Mouse (Mus musculus) lung, adult 2 months (tissue): ENCODE measurements around the gene Cep112. TPM values are rescaled to one million over a fixed set of nuclear protein-coding genes. Genes with fewer than 3 reads are reported as not detected.

Experiments
- DNase-seq: peaks from one replicate; pipeline ENCODE4 v3.0.0; 2022
- H3K4me1 ChIP-seq: fragments of 200-500 bp; 2 replicates; pipeline ENCODE4 v1.6.1; 2011; ENCODE audit warnings: low read length; ENCODE audit not compliant: control insufficient read depth, insufficient read depth
- H3K4me3 ChIP-seq: fragments of 200-500 bp; replicated peaks from 2 replicates; pipeline ENCODE3; 2011; ENCODE audit warnings: low read depth, mild to moderate bottlenecking, control low read depth, low read length; ENCODE audit errors: extremely low read depth
- CTCF ChIP-seq: fragments of 200-500 bp; IDR thresholded peaks from 2 replicates; pipeline ENCODE4 v1.5.1; 2011; ENCODE audit warnings: mild to moderate bottlenecking, low read length, control low read depth; ENCODE audit not compliant: insufficient read depth
- POLR2A ChIP-seq: fragments of 200-500 bp; IDR thresholded peaks from 2 replicates; pipeline ENCODE4 v1.6.1; 2011; ENCODE audit warnings: low read depth, mild to moderate bottlenecking, control low read depth, low read length, borderline replicate concordance; ENCODE audit errors: extremely low read depth
- WGBS: fragments of 180-500 bp; shearing (Covaris S2); methylation state at CpG from one replicate; pipeline ENCODE4 v1.1.7; 2018; 5-methylcytosine and 5-hydroxymethylcytosine counted together
- polyA plus RNA-seq: library from polyadenylated mRNA; depleted of rRNA; stranded (reverse); fragments of >200 nt; gene quantifications from 2 replicates; pipeline ENCODE4 v1.2.3, GENCODE M21; 2012

The Cep112 gene
- polyA plus RNA-seq, 1 experiment = 0.39 TPM

DNA sequence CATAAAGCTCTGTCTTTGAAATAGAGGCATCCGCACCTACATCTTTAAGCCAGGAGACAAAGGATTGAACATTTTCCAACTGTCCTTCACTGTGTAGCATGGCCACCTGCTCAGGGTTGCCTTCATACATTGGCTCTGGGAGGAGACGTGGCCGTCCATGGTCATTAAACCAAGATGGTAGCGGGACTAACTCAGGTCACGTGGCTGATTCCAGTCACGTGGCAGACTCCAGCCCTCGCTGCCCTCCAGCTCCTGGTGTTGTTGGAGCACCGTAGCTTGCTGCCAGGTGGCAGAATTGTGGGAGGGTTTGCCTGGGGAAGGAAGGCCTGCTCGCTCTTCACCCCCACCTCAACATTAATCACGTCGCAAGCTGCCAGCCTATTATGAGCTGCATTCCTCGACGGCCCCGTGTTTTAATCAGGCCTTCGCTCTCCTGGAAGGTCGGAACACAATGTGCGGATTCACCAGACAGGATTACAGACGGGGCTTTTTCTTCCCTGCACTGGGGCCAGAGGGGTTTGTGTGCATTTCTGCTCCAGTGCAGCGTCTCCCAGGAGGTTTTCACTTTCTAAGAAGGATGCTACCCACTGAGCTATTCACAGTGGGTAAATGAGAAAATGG is 460.4 kb downstream of the Cep112 start:
- TF ChIP-seq CTCF (no peak), POLR2A (no peak)
- no peak overlapping the region for H3K4me3 ChIP-seq
- WGBS = 76% methylated on average over 19 of the region's 19 CpGs
- no peaks in the 10 kb centered on the region for H3K4me1 ChIP-seq
- DNase-seq = no peak

DNA sequence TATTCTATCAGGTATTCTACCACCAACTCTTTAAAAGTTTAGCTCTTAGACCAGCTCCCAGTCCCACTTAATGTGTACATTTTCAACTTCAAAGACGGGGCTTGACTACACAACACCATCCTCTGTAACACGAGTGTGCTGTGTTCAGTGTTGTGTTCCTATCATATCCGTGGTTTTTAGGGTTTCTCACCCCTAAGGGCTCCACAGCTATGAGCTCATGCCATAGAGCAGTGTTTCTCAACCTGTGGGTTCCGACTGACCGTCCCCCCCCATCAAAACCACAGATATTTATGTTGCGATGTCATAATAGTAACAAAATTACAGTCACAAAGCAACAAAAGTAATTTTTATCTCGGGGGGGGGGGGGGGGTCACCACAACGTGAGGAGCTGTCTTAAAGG is 461.1 kb downstream of the Cep112 start:
- 75% methylated on average over 8 of the region's 8 CpGs for WGBS
- no peak for TF ChIP-seq CTCF
- no peak for TF ChIP-seq POLR2A
- H3K4me1 ChIP-seq = no peaks in the 10 kb centered on the region; the same call in 1 of the 2 replicates
- no peak for DNase-seq
- H3K4me3 ChIP-seq = no peak overlapping the region

DNA sequence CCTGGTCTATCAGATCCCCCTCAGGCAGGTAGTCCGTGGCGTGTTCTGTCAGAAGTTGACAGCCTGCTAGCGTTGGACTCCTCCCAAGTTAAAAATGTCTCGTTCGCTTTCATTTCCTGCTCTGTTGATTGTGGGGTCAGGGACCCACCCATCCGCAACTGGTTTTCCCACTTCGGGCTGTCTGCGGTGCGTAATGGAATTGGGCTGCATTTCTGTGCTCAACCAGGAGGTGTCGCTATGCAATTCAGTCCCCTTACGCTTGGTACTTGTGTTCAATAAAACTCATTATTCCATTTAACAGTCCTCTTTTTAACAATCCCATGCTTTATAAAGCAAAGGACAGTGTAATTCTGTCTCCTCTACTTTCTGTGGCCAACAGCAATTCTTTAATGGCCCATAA is 464.1 kb downstream of the Cep112 start:
- H3K4me1 ChIP-seq = no peaks in the 10 kb centered on the region; the same call in 1 of the 2 replicates
- H3K4me3 ChIP-seq = no peak overlapping the region
- DNase-seq = peak; percentile 60
- TF ChIP-seq POLR2A = no peak
- peak; percentile 78 for TF ChIP-seq CTCF
- 32% methylated on average over 11 of the region's 11 CpGs for WGBS

DNA sequence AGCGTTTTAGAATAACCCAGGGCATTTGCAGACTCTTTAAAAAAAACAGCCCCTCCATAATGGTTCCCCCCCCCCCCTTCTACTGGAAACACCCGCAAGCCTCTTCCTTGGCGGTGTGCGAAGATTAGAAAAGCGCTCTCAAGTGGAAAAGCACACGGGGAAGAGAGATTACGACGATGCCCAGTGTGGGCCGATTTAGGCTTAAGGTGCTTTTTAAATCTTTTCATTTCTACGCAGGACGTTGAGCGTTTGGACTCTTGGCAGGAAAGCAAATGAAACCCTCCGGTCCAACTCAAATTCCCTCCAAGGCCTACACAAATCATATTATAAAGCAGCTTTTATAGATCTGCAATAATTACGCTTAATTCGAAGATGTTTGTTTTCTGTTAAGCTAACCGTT is 465.6 kb downstream of the Cep112 start:
- H3K4me1 ChIP-seq = no peaks in the 10 kb centered on the region; the same call in 1 of the 2 replicates
- WGBS = 34% methylated on average over 16 of the region's 16 CpGs
- TF ChIP-seq POLR2A = no peak
- TF ChIP-seq CTCF = no peak
- no peak overlapping the region for H3K4me3 ChIP-seq
- no peak for DNase-seq

DNA sequence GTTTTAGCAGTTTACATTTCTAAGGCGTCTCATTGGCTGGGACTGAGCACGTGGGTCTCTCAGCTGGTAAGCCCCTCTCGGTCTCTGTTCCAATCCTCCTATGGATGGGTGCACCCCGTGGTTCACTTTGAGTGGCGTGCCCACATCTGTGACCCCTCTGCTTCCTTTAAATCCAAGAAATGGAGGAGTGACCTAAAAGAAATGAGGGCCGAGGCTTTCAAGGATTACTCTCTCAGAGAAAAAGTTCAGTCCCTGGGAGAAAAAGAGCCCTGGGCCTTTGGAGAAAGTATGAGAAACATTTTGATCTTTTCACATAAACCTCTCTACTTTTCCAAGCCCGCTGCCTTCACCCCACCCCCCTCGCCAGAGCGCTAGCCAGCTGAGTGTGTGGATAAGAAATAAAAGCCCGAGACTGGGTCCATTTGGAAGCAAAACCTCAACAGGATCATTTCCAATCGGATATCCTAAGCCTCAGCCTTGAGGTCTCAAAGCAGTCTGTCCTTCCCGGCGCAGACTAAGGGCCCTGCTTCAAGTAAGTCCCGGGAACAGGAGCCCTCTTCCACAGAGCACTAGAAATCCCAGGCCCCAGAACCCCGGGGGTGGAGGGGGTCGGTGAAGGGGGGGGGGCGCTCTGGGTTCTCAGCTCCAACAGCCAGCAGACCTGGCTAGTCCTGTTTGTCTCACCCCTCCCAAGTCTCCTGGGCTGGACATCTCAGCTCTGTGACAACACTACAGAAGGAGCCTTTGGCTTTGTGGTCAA is 466.3 kb downstream of the Cep112 start:
- DNase-seq = peak; percentile 21
- WGBS = 18% methylated on average over 17 of the region's 17 CpGs
- TF ChIP-seq CTCF (no peak), POLR2A (peak; percentile 33; the same call in 1 of the 2 replicates)
- Histone ChIP-seq H3K4me1 (no peaks in the 10 kb centered on the region; the same call in 1 of the 2 replicates), H3K4me3 (peak overlapping the region; percentile 39)

DNA sequence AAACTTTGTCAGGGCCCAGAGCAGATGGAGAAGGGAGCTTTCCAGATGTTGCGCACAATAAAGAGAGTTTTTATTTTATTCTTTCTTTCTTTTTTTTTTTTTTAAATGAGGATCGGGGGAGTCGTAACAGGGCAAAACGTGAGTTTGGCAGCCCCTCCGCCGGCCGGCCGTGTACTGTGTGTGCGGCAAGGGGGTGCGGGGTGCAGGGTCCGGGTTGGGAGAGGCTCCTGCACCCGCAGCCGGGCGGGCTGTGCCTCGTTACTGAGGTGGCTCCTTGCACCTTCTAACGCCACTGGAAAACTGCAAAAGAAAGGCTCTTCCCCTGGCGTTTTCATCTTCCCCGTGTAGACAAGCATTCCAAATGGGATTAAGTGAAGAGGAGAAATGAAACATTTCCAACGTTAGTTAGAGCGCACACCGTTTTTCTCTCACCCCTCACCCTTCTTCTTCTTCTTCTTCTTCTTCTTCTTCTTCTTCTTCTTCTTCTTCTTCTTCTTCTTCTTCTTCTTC is 466.9 kb downstream of the Cep112 start:
- DNase-seq = no peak
- TF ChIP-seq CTCF (no peak), POLR2A (no peak)
- Histone ChIP-seq H3K4me1 (no peaks in the 10 kb centered on the region; the same call in 1 of the 2 replicates), H3K4me3 (peak overlapping the region; percentile 22)
- 26% methylated on average over 21 of the region's 21 CpGs for WGBS

DNA sequence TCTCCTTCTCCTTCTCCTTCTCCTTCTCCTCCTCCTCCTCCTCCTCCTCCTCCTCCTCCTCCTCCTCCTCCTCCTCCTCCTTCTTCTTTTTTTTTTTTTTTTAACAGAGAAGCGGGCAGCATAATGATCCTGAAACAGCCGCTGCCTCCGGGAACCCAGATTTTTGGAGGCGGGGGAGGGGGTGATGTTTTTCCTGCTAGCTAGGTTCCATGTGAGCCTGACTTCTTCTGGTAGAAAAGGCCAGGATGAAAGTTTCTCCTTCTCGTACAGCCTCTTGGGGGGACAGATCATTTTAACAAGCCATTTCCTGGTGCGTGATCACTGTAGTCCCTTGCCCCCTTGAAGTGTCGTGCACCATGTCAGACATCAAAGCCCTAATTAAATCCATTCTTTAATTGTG is 467.4 kb downstream of the Cep112 start:
- 62% methylated on average over 6 of the region's 7 CpGs for WGBS
- TF ChIP-seq CTCF (no peak), POLR2A (no peak)
- H3K4me3 ChIP-seq = no peak overlapping the region
- no peaks in the 10 kb centered on the region; the same call in 1 of the 2 replicates for H3K4me1 ChIP-seq
- no peak for DNase-seq

DNA sequence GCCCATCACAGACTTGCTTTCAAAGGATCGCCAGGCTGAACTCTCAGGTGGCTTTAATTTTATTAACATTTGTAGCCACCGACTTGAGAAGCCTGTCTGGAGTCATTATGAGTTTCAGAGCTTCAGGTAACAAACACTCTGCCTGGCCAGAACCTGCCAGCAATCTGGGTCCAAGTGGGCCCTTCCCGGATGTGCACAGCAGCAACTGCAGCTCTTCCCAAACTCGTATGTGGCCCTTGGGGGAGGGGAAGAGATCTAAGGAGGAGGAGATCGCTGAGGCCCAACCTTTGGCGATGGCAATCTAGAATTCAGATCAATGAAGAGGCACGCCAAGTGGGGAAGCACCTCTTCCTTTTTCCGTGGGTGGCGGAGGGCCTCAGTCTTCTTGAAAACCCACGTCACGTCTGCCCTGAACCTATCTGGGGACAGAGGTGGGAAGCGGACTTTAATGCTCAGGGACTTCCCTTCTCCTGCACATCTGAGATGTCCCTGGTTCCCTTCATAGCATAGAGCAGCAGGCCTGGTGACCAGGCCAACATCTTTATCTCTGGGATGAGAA is 468.3 kb downstream of the Cep112 start:
- H3K4me3 ChIP-seq = no peak overlapping the region
- TF ChIP-seq CTCF = no peak
- no peak for TF ChIP-seq POLR2A
- no peaks in the 10 kb centered on the region; the same call in 1 of the 2 replicates for H3K4me1 ChIP-seq
- WGBS = 73% methylated on average over 12 of the region's 12 CpGs
- no peak for DNase-seq

DNA sequence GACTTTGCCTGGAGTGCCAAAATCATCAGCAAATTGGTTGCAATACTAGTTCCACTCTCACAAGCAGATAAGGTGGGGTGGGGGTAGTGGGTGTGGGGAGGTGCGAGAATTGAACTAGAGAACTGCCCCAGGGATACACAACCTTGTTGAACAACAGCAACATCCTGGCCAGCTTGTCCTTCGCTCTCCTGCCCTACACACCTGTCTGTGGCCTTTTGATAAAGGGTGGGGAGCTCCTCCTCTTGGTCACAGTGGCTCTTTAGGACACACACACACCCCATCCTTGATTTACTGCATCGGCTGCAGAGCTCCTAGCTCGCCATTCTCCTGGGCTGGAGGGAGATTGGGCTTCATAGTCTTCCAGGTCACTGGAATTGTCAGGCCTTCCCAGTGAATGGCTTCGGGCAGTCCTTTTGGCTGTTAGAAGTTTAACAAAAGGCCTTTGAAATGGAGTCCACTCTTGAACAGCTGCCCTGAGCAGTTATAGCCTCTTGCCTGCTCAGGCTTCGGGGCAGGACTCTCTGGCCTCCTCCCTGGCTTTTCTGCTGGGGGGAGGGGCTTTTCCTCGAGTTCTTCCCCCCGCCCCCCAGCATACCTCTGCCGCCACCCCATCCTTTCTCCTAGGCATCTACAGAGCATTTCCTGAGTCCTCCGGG is 469.0 kb downstream of the Cep112 start:
- H3K4me3 ChIP-seq = no peak overlapping the region
- H3K4me1 ChIP-seq = no peaks in the 10 kb centered on the region; the same call in 1 of the 2 replicates
- DNase-seq = no peak
- TF ChIP-seq CTCF (no peak), POLR2A (no peak)
- WGBS = 73% methylated on average over 10 of the region's 10 CpGs

DNA sequence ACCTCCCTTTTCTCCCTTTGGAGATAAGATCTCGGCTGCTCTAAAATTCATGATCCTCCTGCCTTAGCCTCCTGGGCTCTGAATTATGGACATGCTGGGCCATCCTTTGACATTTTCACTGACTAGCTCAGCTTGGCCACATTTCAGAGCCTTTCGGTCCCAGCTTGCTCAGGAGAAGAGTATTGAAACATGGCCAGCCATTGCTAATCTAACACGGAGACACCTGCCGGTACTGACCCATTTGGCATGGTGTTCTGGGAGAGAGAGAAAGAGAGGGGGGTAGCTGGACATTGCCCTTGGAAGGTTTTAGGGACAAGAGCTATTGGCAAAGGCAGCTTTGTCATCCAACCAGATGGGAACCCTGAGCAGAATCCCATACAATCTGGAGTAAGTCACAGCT is 472.0 kb downstream of the Cep112 start:
- no peaks in the 10 kb centered on the region for H3K4me1 ChIP-seq
- TF ChIP-seq CTCF = no peak
- no peak for TF ChIP-seq POLR2A
- no peak overlapping the region for H3K4me3 ChIP-seq
- no peak for DNase-seq
- WGBS = 84% methylated on average over 4 of the region's 4 CpGs
